Mouse (Mus musculus) limb, embryonic 10.5 days (tissue): Measurements from ENCODE around the gene Brcc3. TPM values are rescaled to one million over a fixed set of nuclear protein-coding genes. Genes with fewer than 3 reads are reported as not detected.
A peak's percentile ranks its signal among the peaks of the same experiment; 100 is the strongest.

Experiments used
- DNase-seq: peaks from one replicate; pipeline ENCODE4 v3.0.0-alpha.2; 2017; ENCODE audit warnings: low spot score
- H3K27ac ChIP-seq: fragments of 300-500 bp; sonication (generic); 2 replicates; pipeline ENCODE4 v1.5.1; 2016; ENCODE audit warnings: mild to moderate bottlenecking
- H3K27me3 ChIP-seq: fragments of 300-500 bp; sonication (generic); 2 replicates; pipeline ENCODE4 v1.6.1; 2016; ENCODE audit warnings: low read depth, mild to moderate bottlenecking; ENCODE audit not compliant: poor library complexity, severe bottlenecking
- H3K36me3 ChIP-seq: fragments of 300-500 bp; sonication (generic); 2 replicates; pipeline ENCODE4 v1.6.1; 2016; ENCODE audit warnings: mild to moderate bottlenecking, moderate library complexity
- H3K4me1 ChIP-seq: fragments of 300-500 bp; sonication (generic); 2 replicates; pipeline ENCODE4 v1.6.1; 2016
- H3K4me3 ChIP-seq: fragments of 300-500 bp; sonication (generic); 2 replicates; pipeline ENCODE4 v1.5.1; 2016; ENCODE audit warnings: mild to moderate bottlenecking, moderate library complexity
- H3K9me3 ChIP-seq: fragments of 300-500 bp; sonication (generic); replicated peaks from 2 replicates; pipeline ENCODE4 v1.6.1; 2016; ENCODE audit warnings: mild to moderate bottlenecking
- WGBS: fragments of 180-500 bp; shearing (Covaris S2); methylation state at CpG from one replicate; pipeline ENCODE4 v1.1.7; 2016; 5-methylcytosine and 5-hydroxymethylcytosine counted together
- polyA plus RNA-seq: library from polyadenylated mRNA; unstranded; fragments of >200 nt; fragmentation: Nextera tagmentation; extraction: Ambion mirVana; gene quantifications from 2 replicates; pipeline ENCODE4 v1.2.1, GENCODE M21; 2016

Gene Brcc3
- 79.1 and 85.6 TPM in 2 replicates for polyA plus RNA-seq

- 13% methylated on average over 52 of the region's 52 CpGs for WGBS
- peaks cover 4% of the 10 kb centered on the region; the same call in 1 of the 2 replicates for H3K36me3 ChIP-seq
Observed at GRCm38 (mm10) chrX:75415936-75416785, at the start of gene Brcc3, which contains the start of the genes Cmc4 and Mtcp1. TSS of gene Brcc3 (plus strand) at chrX:75416628. TSS of gene Cmc4 (minus strand) at chrX:75416584. TSS of gene Mtcp1 (minus strand) at chrX:75416588.

GRCm38 (mm10) chrX:75370197-75370596 is 46.2 kb upstream of the Brcc3 start:
- no peaks in the 10 kb centered on the region for H3K36me3 ChIP-seq
- no peak overlapping the region for H3K4me3 ChIP-seq
- no peaks in the 10 kb centered on the region for H3K4me1 ChIP-seq
- no peaks in the 10 kb centered on the region for H3K9me3 ChIP-seq
- H3K27ac ChIP-seq: no peak overlapping the region
- H3K27me3 ChIP-seq: no peaks in the 10 kb centered on the region
- no peak for DNase-seq

More at GRCm38 (mm10) chrX:75415936-75416785, at the start of gene Brcc3, which contains the start of the genes Cmc4 and Mtcp1:
- Histone ChIP-seq H3K27me3 (peaks cover 8% of the 10 kb centered on the region; the same call in 1 of the 2 replicates), H3K27ac (peak within 1 kb of the TSS; percentile 86), H3K4me1 (no peaks in the 10 kb centered on the region), H3K4me3 (peak within 1 kb of the TSS; percentile 56), H3K9me3 (no peaks in the 10 kb centered on the region)
- DNase-seq: peak; percentile 80

GRCm38 (mm10) chrX:75372666-75373425 is 43.6 kb upstream of the Brcc3 start:
- Histone ChIP-seq H3K4me3 (no peak overlapping the region), H3K9me3 (no peaks in the 10 kb centered on the region), H3K27me3 (no peaks in the 10 kb centered on the region), H3K36me3 (no peaks in the 10 kb centered on the region), H3K4me1 (no peaks in the 10 kb centered on the region), H3K27ac (no peak overlapping the region)
- DNase-seq: no peak
- WGBS: 78% methylated on average over 2 of the region's 2 CpGs

GRCm38 (mm10) chrX:75376815-75377214 is 39.6 kb upstream of the Brcc3 start:
- H3K4me3 ChIP-seq: no peak overlapping the region
- no peaks in the 10 kb centered on the region for H3K4me1 ChIP-seq
- no peaks in the 10 kb centered on the region for H3K36me3 ChIP-seq
- H3K27ac ChIP-seq: no peak overlapping the region
- no peak for DNase-seq
- H3K9me3 ChIP-seq: no peaks in the 10 kb centered on the region
- H3K27me3 ChIP-seq: no peaks in the 10 kb centered on the region

- no peaks in the 10 kb centered on the region for H3K27me3 ChIP-seq
- no peaks in the 10 kb centered on the region for H3K36me3 ChIP-seq
- no peak overlapping the region for H3K4me3 ChIP-seq
- no peaks in the 10 kb centered on the region for H3K4me1 ChIP-seq
- WGBS: 93% methylated on average over 1 of the region's 1 CpGs
- DNase-seq: no peak
- H3K27ac ChIP-seq: no peak overlapping the region
- H3K9me3 ChIP-seq: no peaks in the 10 kb centered on the region
Observed at GRCm38 (mm10) chrX:75381176-75381575, 35.3 kb upstream of the Brcc3 start.

- Histone ChIP-seq H3K9me3 (no peaks in the 10 kb centered on the region), H3K36me3 (no peaks in the 10 kb centered on the region), H3K4me1 (no peaks in the 10 kb centered on the region), H3K4me3 (peak overlapping the region; percentile 57), H3K27ac (peak overlapping the region; percentile 85), H3K27me3 (no peaks in the 10 kb centered on the region)
- DNase-seq: no peak
- 84% methylated on average over 5 of the region's 5 CpGs for WGBS
Observed at GRCm38 (mm10) chrX:75381699-75382098, 34.7 kb upstream of the Brcc3 start.

GRCm38 (mm10) chrX:75382195-75382771 is 34.1 kb upstream of the Brcc3 start, which contains the start of the genes Fundc2 and F8:
TSS of gene Fundc2 (plus strand) at chrX:75382399.
TSS of gene F8 (minus strand) at chrX:75382615.
- peak within 1 kb of the TSS; percentile 85 for H3K27ac ChIP-seq
- H3K36me3 ChIP-seq: no peaks in the 10 kb centered on the region
- no peaks in the 10 kb centered on the region for H3K9me3 ChIP-seq
- H3K27me3 ChIP-seq: no peaks in the 10 kb centered on the region
- no peaks in the 10 kb centered on the region for H3K4me1 ChIP-seq
- peak; percentile 82 for DNase-seq
- H3K4me3 ChIP-seq: peak within 1 kb of the TSS; percentile 57
- 8% methylated on average over 21 of the region's 25 CpGs for WGBS

- H3K27me3 ChIP-seq: no peaks in the 10 kb centered on the region
- no peak for DNase-seq
- 92% methylated on average over 1 of the region's 1 CpGs for WGBS
- no peaks in the 10 kb centered on the region for H3K4me1 ChIP-seq
- no peaks in the 10 kb centered on the region for H3K9me3 ChIP-seq
- H3K36me3 ChIP-seq: peaks cover 16% of the 10 kb centered on the region
- no peak overlapping the region for H3K4me3 ChIP-seq
- no peak overlapping the region for H3K27ac ChIP-seq
Observed at GRCm38 (mm10) chrX:75399471-75399870, 17.0 kb upstream of the Brcc3 start.

GRCm38 (mm10) chrX:75402668-75403067 is 13.8 kb upstream of the Brcc3 start:
- H3K27me3 ChIP-seq: no peaks in the 10 kb centered on the region
- H3K4me3 ChIP-seq: no peak overlapping the region
- WGBS: 79% methylated on average over 2 of the region's 2 CpGs
- H3K4me1 ChIP-seq: no peaks in the 10 kb centered on the region
- no peak for DNase-seq
- peaks cover 13% of the 10 kb centered on the region for H3K36me3 ChIP-seq
- H3K27ac ChIP-seq: no peak overlapping the region
- no peaks in the 10 kb centered on the region for H3K9me3 ChIP-seq

GRCm38 (mm10) chrX:75403350-75403749 is 13.1 kb upstream of the Brcc3 start:
- no peak overlapping the region for H3K27ac ChIP-seq
- no peak overlapping the region for H3K4me3 ChIP-seq
- no peaks in the 10 kb centered on the region for H3K9me3 ChIP-seq
- peaks cover 13% of the 10 kb centered on the region for H3K36me3 ChIP-seq
- no peaks in the 10 kb centered on the region for H3K4me1 ChIP-seq
- H3K27me3 ChIP-seq: no peaks in the 10 kb centered on the region
- DNase-seq: no peak

- Histone ChIP-seq H3K27ac (no peak overlapping the region), H3K27me3 (no peaks in the 10 kb centered on the region), H3K36me3 (no peaks in the 10 kb centered on the region), H3K9me3 (no peaks in the 10 kb centered on the region), H3K4me1 (no peaks in the 10 kb centered on the region), H3K4me3 (no peak overlapping the region)
- DNase-seq: no peak
- WGBS: 98% methylated on average over 1 of the region's 1 CpGs
Observed at GRCm38 (mm10) chrX:75409711-75410110, 6.7 kb upstream of the Brcc3 start.

GRCm38 (mm10) chrX:75454597-75454996 is 38.2 kb downstream of the Brcc3 start:
- WGBS: 100% methylated on average over 1 of the region's 1 CpGs
- Histone ChIP-seq H3K4me1 (no peaks in the 10 kb centered on the region), H3K27me3 (no peaks in the 10 kb centered on the region), H3K4me3 (no peak overlapping the region), H3K9me3 (no peaks in the 10 kb centered on the region), H3K27ac (no peak overlapping the region), H3K36me3 (peaks cover 72% of the 10 kb centered on the region)
- no peak for DNase-seq
